Mouse (Mus musculus) midbrain, embryonic 14.5 days (tissue): ENCODE data around the gene Zfp316. TPM values are rescaled to one million over a fixed set of nuclear protein-coding genes. Genes with fewer than 3 reads are reported as not detected.

Experiments used
- ATAC-seq: fragments of 200-750 bp; cut with Nextera tagmentation; 2 replicates; pipeline ENCODE4 v1.8.0; 2017; ENCODE audit warnings: moderate number of reproducible peaks, moderate library complexity; ENCODE audit not compliant: low FRiP score, low TSS enrichment
- DNase-seq: peaks from one replicate; pipeline ENCODE4 v3.0.0-alpha.2; 2015
- H3K27ac ChIP-seq: fragments of 300-500 bp; sonication (generic); replicated peaks from 2 replicates; pipeline ENCODE4 v1.5.1; 2014; ENCODE audit warnings: mild to moderate bottlenecking, low read depth, low read length, moderate library complexity
- H3K27me3 ChIP-seq: fragments of 300-500 bp; sonication (generic); 2 replicates; pipeline ENCODE4 v1.6.1; 2014; ENCODE audit warnings: low read length, control low read depth, mixed read lengths; ENCODE audit not compliant: control insufficient read depth, insufficient read depth
- H3K36me3 ChIP-seq: fragments of 300-500 bp; sonication (generic); 2 replicates; pipeline ENCODE4 v1.6.1; 2014; ENCODE audit warnings: low read length, control low read depth; ENCODE audit not compliant: control insufficient read depth, insufficient read depth
- H3K4me1 ChIP-seq: fragments of 300-500 bp; sonication (generic); 2 replicates; pipeline ENCODE4 v1.6.1; 2014; ENCODE audit warnings: mild to moderate bottlenecking, antibody characterized with exemption, low read length, control low read depth; ENCODE audit not compliant: control insufficient read depth, insufficient read depth
- H3K4me2 ChIP-seq: fragments of 300-500 bp; sonication (generic); 2 replicates; pipeline ENCODE4 v1.6.1; 2014; ENCODE audit warnings: mild to moderate bottlenecking, low read length, moderate library complexity
- H3K4me3 ChIP-seq: fragments of 300-500 bp; sonication (generic); replicated peaks from 2 replicates; pipeline ENCODE4 v1.5.1; 2014; ENCODE audit warnings: low read depth, low read length
- H3K9ac ChIP-seq: fragments of 300-500 bp; sonication (generic); replicated peaks from 2 replicates; pipeline ENCODE4 v1.6.1; 2014; ENCODE audit warnings: mild to moderate bottlenecking, low read length, moderate library complexity
- H3K9me3 ChIP-seq: fragments of 300-500 bp; sonication (generic); 2 replicates; pipeline ENCODE4 v1.6.1; 2016; ENCODE audit warnings: low read length, control low read depth, mixed read lengths; ENCODE audit not compliant: control insufficient read depth
- WGBS: fragments of 180-500 bp; shearing (Covaris S2); extraction: QIAGEN DNeasy Blood & Tissue Kit; methylation state at CpG from one replicate; pipeline ENCODE4 v1.1.7; 2014; 5-methylcytosine and 5-hydroxymethylcytosine counted together
- polyA plus RNA-seq: library from polyadenylated mRNA; unstranded; fragments of >200 nt; fragmentation: Nextera tagmentation; extraction: Ambion mirVana; gene quantifications from 2 replicates; pipeline ENCODE4 v1.2.1, GENCODE M21; 2014

Zfp316 gene
- 6.9 and 7.8 TPM in 2 replicates for polyA plus RNA-seq

- H3K36me3 ChIP-seq = peaks cover 3% of the 10 kb centered on the region
These were observed at the start of gene Zfp316 for GRCm38 (mm10) chr5:143269363-143270150. Gene Zfp316 (minus strand): TSS chr5:143270022.

GRCm38 (mm10) chr5:143317288-143317610, 47.4 kb upstream of the Zfp316 start:
- H3K36me3 ChIP-seq = peaks cover 63% of the 10 kb centered on the region
- WGBS = 77% methylated on average over 8 of the region's 8 CpGs

More at GRCm38 (mm10) chr5:143269363-143270150, at the start of gene Zfp316:
- ATAC-seq (peak; percentile 79), DNase-seq (peak; percentile 92)
- H3K4me3 ChIP-seq = peak within 1 kb of the TSS; percentile 92
- peak within 1 kb of the TSS; percentile 96 for H3K9ac ChIP-seq
- H3K27me3 ChIP-seq = no peaks in the 10 kb centered on the region
- peak within 1 kb of the TSS; percentile 65 for H3K4me2 ChIP-seq
- H3K9me3 ChIP-seq = no peaks in the 10 kb centered on the region
- peak within 1 kb of the TSS; percentile 86 for H3K27ac ChIP-seq
- WGBS = under 1% methylated on average over 68 of the region's 79 CpGs
- peaks cover 16% of the 10 kb centered on the region for H3K4me1 ChIP-seq

GRCm38 (mm10) chr5:143316605-143317287, 46.9 kb upstream of the Zfp316 start:
- Histone ChIP-seq H3K4me2 (no peak overlapping the region), H3K4me3 (no peak overlapping the region), H3K36me3 (peaks cover 60% of the 10 kb centered on the region), H3K9me3 (no peaks in the 10 kb centered on the region), H3K4me1 (peaks cover 17% of the 10 kb centered on the region), H3K27ac (no peak overlapping the region), H3K27me3 (no peaks in the 10 kb centered on the region), H3K9ac (no peak overlapping the region)
- DNase-seq = no peak
- WGBS = 92% methylated on average over 5 of the region's 5 CpGs
- ATAC-seq = no peak

More at GRCm38 (mm10) chr5:143317288-143317610, 47.4 kb upstream of the Zfp316 start:
- DNase-seq (no peak), ATAC-seq (no peak)
- Histone ChIP-seq H3K9ac (no peak overlapping the region), H3K4me1 (peaks cover 17% of the 10 kb centered on the region), H3K27me3 (no peaks in the 10 kb centered on the region), H3K4me3 (no peak overlapping the region), H3K9me3 (no peaks in the 10 kb centered on the region), H3K4me2 (no peak overlapping the region), H3K27ac (no peak overlapping the region)

- H3K36me3 ChIP-seq = peaks cover 61% of the 10 kb centered on the region
These were observed 45.7 kb upstream of the Zfp316 start for GRCm38 (mm10) chr5:143315514-143315888.

GRCm38 (mm10) chr5:143314730-143315513, 45.1 kb upstream of the Zfp316 start, which contains the start of gene E130309D02Rik:
Gene E130309D02Rik (minus strand): TSS chr5:143315360.
- Histone ChIP-seq H3K27me3 (no peaks in the 10 kb centered on the region), H3K4me1 (peaks cover 17% of the 10 kb centered on the region), H3K36me3 (peaks cover 61% of the 10 kb centered on the region), H3K27ac (peak within 1 kb of the TSS; percentile 96), H3K9me3 (no peaks in the 10 kb centered on the region), H3K4me2 (peak within 1 kb of the TSS; percentile 88), H3K9ac (peak within 1 kb of the TSS; percentile 97), H3K4me3 (peak within 1 kb of the TSS; percentile 87)
- WGBS = under 1% methylated on average over 100 of the region's 101 CpGs
- peak; percentile 79 for ATAC-seq
- DNase-seq = peak; percentile 95

More at GRCm38 (mm10) chr5:143315514-143315888, 45.7 kb upstream of the Zfp316 start:
- Histone ChIP-seq H3K4me1 (peaks cover 17% of the 10 kb centered on the region), H3K9ac (0 out of 2 replicates have a peak overlapping the region, but pooled peaks have one; percentile 23), H3K27me3 (no peaks in the 10 kb centered on the region), H3K4me2 (peak overlapping the region; percentile 88), H3K27ac (no peak overlapping the region), H3K9me3 (no peaks in the 10 kb centered on the region), H3K4me3 (peak overlapping the region; percentile 87)
- 12% methylated on average over 8 of the region's 8 CpGs for WGBS
- ATAC-seq (0 out of 2 replicates have a peak, but pooled peaks have one; percentile 21), DNase-seq (no peak)

GRCm38 (mm10) chr5:143314183-143314729, 44.4 kb upstream of the Zfp316 start:
- DNase-seq = peak; percentile 68

GRCm38 (mm10) chr5:143311886-143312285, 42.1 kb upstream of the Zfp316 start:
- no peak overlapping the region for H3K9ac ChIP-seq
- H3K4me3 ChIP-seq = no peak overlapping the region
- peaks cover 61% of the 10 kb centered on the region for H3K36me3 ChIP-seq
- H3K9me3 ChIP-seq = no peaks in the 10 kb centered on the region
- WGBS = 63% methylated on average over 8 of the region's 8 CpGs
- H3K4me2 ChIP-seq = no peak overlapping the region
- no peaks in the 10 kb centered on the region for H3K27me3 ChIP-seq
- DNase-seq (peak; percentile 86), ATAC-seq (no peak)
- no peak overlapping the region for H3K27ac ChIP-seq
- peaks cover 17% of the 10 kb centered on the region for H3K4me1 ChIP-seq

More at GRCm38 (mm10) chr5:143314183-143314729, 44.4 kb upstream of the Zfp316 start:
- H3K36me3 ChIP-seq = peaks cover 61% of the 10 kb centered on the region
- H3K9me3 ChIP-seq = no peaks in the 10 kb centered on the region
- no peak for ATAC-seq
- H3K4me2 ChIP-seq = peak overlapping the region; percentile 88
- H3K27ac ChIP-seq = peak overlapping the region; percentile 96
- H3K27me3 ChIP-seq = no peaks in the 10 kb centered on the region
- H3K9ac ChIP-seq = peak overlapping the region; percentile 97
- H3K4me1 ChIP-seq = peaks cover 17% of the 10 kb centered on the region
- peak overlapping the region; percentile 87 for H3K4me3 ChIP-seq
- WGBS = 1% methylated on average over 16 of the region's 16 CpGs

- ATAC-seq (no peak), DNase-seq (no peak)
- Histone ChIP-seq H3K27ac (no peak overlapping the region), H3K9ac (no peak overlapping the region), H3K4me3 (no peak overlapping the region), H3K4me2 (no peak overlapping the region), H3K36me3 (peaks cover 69% of the 10 kb centered on the region), H3K27me3 (no peaks in the 10 kb centered on the region), H3K9me3 (no peaks in the 10 kb centered on the region), H3K4me1 (peaks cover 17% of the 10 kb centered on the region)
- 98% methylated on average over 7 of the region's 7 CpGs for WGBS
These were observed 40.1 kb upstream of the Zfp316 start for GRCm38 (mm10) chr5:143309916-143310315.
